Mouse (Mus musculus): ENCODE measurements around the gene Ampd3.

Gene Ampd3

DNA sequence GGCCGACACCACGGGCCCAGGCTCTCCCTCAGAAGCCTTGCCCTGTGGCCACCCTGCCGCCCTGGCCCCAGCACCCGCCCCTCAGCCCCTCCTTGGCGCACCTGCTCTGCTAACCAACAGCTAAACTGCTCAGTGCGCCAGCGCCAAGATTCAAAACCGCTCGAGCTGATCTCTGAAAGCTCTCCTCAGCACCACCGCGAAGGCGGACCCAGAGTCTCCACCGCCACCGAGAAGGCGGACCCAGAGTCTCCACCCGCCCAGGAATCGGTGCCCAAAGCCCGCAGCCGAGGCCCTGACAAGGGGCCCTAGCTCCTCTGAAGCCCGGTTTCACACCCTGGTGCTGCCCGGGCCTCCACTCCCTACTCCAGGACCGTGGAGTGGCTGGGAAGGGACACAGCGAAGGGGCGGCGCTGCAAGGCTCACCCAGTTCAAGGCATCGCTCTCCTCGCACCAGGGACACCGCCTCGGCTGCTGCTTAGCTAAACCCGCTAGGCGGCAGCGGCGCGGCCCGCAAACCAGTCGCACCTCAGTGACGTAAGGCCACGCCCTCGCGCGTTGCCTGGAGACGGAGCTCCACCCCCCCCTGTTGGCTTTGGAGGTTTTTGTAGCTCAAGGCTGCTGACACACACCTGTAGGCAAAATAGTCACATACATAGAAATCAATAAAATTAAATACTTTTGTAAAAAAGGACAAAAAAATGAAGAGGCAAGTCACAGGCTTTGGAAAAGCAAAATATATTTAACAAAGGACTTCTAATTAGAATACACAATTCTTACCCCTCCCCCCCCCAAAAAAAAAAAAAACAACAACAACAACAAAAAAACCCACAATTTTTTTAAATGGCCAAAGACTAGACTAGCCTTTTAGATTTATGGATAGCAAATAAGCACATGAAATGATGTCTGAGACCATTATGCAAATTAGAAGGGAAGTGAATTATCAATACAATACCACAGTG lies 76.2 kb downstream of the Ampd3 start, which contains the start of gene Rnf141:
Gene Rnf141 (minus strand): TSS at position 542 of the 959 bp plus-strand sequence.
- DNase-seq (ENCODE audit: low spot score), result peak; percentile 64

DNA sequence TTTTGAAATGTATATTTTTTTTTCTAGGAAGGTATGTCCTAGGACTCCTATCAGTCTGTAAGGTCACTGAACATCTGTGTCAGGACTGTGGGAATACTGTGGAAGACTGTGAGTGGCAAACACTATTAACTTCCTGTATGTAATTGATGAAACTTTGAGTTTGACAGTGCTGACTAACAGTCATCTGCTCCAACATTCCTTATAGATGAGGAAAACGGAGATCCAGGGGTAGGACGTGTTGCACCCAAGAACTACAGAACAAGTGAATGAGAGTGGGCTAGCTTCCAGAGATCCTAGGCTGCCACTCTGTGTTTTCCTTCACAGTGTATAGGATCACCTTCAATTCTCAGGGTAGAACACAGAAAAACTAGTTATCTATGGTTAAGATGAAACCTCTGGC lies 79.3 kb downstream of the Ampd3 start:
- no peak for DNase-seq (ENCODE audit: low spot score)

DNA sequence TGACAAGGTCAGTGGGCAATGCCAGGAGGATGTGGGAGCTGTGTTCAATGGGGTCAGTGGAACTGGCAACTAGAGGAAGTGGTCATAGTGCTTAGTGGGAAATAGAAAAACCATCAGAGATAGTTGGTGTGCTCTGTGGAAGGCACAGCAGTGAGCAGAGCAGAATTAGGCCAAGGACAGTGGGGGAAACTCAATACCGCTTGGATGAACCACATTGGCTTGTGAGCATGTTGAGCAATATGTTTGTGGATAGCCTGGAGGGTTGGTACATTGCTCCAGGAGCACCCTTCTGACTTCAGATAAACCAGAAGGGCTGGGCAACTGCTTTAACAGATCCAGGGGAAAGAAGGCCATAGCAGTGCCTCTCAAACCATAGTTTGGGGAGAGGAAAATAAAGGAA lies 80.4 kb downstream of the Ampd3 start:
- no peak for DNase-seq (ENCODE audit: low spot score)

DNA sequence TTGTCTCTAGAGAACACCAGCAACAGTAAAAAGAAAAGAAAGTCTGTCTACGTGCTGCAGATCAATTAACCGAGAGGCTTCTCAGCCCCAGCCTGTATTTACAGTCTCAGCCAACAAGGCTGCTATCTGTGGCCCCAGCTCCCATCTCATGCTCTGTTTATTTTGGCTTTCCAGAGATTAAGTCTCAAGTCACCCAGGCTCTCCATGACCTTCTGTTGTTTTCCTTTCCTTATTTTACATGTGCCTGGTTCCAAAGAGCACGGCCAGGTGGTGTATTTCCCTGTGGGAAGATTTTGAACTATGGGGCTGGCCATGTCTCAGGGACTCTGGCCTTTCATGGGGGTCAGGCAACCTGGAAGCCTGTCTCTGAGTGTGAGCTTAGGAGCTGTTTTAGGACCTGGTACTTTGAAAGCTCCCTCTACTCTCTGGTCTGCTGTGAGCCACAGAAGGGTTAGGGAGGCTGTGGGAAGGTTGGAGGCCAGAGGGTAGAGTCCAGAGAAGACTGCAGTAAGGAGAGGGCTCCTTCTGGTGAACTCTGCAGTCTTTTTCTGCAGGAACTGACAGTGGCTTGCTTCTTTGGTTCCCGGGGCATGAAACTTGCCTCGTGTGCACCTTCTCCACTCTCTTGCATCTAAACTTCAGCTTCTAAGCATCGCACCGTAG lies 83.7 kb downstream of the Ampd3 start:
- no peak for DNase-seq (ENCODE audit: low spot score)

DNA sequence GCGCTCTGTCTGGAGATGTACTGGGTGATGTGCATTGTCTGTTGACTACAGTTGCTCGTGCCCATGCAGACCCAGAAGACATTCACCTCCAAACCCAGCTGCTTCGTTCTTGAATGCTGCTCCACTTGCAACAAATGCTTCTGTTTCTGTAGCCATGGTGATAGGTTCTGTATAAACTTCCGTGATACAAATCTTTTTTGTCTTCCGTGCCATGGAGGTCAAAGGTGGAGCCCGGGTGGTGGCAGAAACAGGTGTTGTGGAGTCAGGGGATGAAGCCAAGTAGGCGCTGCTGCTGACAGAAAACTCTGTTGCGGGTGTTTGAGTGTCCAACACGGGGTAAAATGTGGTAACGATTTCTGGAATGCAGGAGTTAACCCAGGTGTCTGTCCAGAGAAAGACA lies 85.6 kb downstream of the Ampd3 start:
- no peak for DNase-seq (ENCODE audit: low spot score)

DNA sequence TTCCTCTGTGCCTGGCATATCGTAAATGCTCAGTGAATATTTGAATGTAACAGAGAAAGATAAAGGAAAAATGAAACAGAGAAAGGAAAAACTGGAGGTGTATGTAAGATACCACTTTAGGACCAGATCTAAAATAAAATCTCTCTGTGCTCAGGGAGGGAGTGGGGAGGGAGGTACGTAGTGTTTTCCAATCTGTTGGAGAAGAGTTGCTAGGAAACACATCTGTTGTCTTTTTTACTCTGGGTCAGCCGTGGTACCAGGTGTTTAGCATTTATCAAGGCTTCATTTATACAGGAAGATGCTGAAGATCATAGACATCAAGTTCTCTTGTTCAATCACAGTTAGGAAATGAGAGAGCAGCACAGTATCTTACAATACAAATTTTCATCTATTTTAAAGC lies 86.5 kb downstream of the Ampd3 start:
- DNase-seq (ENCODE audit: low spot score), result peak; percentile 40

DNA sequence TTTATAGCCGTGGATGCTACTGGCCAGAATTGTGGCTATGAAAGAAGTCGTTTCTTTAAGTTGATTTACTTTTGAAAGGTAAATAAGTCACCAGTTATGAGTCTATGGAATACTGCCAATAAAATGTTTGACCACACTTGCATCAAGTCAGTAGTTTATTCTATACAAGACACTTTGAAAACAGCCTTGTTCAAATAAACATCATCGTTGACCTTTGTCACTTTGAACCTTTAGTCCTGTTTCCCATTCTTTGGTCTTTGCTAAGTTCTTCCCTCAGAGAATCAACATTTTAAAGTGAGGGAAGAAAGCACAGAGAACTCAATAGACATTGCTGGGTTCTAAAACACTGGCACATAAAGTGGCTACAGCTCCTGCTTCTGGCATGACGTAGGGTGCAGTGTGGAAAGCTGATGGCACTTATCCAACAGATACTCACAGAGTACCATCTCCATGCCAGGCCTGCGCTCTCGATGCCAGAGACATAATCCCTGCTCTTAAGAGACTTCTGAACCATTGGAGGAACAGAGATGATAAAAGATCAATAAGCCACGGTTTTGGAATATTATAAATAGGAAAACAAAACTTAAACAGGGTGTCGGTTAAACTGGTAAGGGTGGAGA lies 87.0 kb downstream of the Ampd3 start:
- DNase-seq (ENCODE audit: low spot score), result no peak

DNA sequence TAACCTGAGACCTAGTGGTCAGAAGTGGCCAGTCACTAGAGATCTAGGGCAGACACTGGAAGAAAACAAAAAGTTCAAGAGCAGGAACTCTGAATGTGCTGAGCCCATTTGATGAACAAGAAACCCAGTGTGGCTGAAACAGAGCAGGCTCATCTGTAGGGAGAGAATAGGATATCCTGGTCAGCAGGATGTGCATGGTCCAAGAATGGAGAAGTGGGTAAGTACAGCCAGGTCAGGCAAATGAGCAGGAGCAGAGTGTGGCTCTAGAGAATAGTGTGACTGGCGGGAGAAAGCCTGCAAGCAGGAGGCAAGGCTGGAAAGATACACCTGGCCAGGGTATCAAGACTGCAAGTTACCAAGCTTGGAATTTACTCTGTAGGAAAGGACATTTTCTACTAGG lies 87.6 kb downstream of the Ampd3 start:
- no peak for DNase-seq (ENCODE audit: low spot score)

DNA sequence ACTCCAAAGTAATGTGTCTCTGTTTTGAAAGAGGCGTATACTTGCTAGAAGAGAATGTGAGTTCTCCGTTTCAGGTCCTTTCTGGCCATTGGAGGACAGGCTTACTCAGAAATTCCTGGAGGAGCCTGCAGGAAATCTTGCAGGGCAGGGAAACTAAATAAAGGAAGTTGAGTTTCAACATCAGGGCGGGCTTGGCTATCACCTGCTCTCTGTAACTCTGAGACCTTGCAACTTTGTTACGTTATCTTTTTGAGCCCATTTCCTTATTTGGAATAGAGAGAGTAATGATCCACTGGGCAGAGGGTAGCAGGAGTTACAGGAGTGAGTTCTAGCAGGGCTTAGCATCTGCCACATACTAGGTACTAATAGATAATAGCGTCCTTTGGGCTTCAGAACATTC lies 92.1 kb downstream of the Ampd3 start:
- no peak for DNase-seq (ENCODE audit: low spot score)

All from layer of hippocampus, adult 9-10 months (tissue).